21 mouse cellular contexts compared by ENCODE assay signal in genomic region chr14:54377166-54377565, GRCm38 (mm10). TPM values are rescaled to one million over a fixed set of nuclear protein-coding genes. Genes with fewer than 3 reads are reported as not detected.
DNase-seq lines count a peak whose midpoint lies in the region; ATAC-seq and TF ChIP-seq lines count a peak whose summit lies in the region.
"Had no signal": no experiment of that assay in that cellular context is flagged by ENCODE, and none has a peak within 500 bp of the region (broad histone marks: within the 10 kb centered on the region; RNA-seq: fewer than 3 reads in every experiment).

No protein-coding gene starts in this region.

- no peak overlapping the region for H3K4me3 ChIP-seq in lung, postnatal 0 days (ENCODE audit: low read depth, low read length)
- no peak overlapping the region for H3K4me3 ChIP-seq in heart, embryonic 12.5 days
- H3K4me3 ChIP-seq: embryonic facial prominence, embryonic 13.5 days; embryonic facial prominence, embryonic 15.5 days; erythroblast, embryonic 14.5 days; forebrain, embryonic 13.5 days; forebrain, embryonic 15.5 days had no signal

- no peaks in the 10 kb centered on the region for H3K27me3 ChIP-seq in lung, postnatal 0 days (replicated peaks; ENCODE audit: insufficient read depth, low read length)
- H3K27me3 ChIP-seq in heart, embryonic 12.5 days (replicated peaks): no peaks in the 10 kb centered on the region
- H3K27me3 ChIP-seq: embryonic facial prominence, embryonic 13.5 days; embryonic facial prominence, embryonic 15.5 days; forebrain, embryonic 13.5 days; forebrain, embryonic 15.5 days had no signal

- no peak overlapping the region for H3K4me2 ChIP-seq in lung, postnatal 0 days (replicated peaks; ENCODE audit: low read depth, low read length)
- H3K4me2 ChIP-seq in heart, embryonic 12.5 days: no peak overlapping the region
- H3K4me2 ChIP-seq: embryonic facial prominence, embryonic 13.5 days; embryonic facial prominence, embryonic 15.5 days; forebrain, embryonic 13.5 days; forebrain, embryonic 15.5 days had no signal

- ATAC-seq in lung, postnatal 0 days: no peak
- ATAC-seq in heart, embryonic 12.5 days (ENCODE audit: insufficient number of reproducible peaks, low FRiP score): no peak
- ATAC-seq: forebrain, embryonic 13.5 days; forebrain, embryonic 15.5 days; forebrain, postnatal 0 days had no signal

- no peaks in the 10 kb centered on the region for H3K36me3 ChIP-seq in lung, postnatal 0 days (ENCODE audit: insufficient read depth, low read length)
- H3K36me3 ChIP-seq in heart, embryonic 12.5 days: peaks cover 8% of the 10 kb centered on the region; the same call in 1 of the 2 replicates
- H3K36me3 ChIP-seq: embryonic facial prominence, embryonic 15.5 days; forebrain, embryonic 15.5 days had no signal

- no peak for TF ChIP-seq CTCF in lung, postnatal 0 days (IDR thresholded peaks at IDR 0.05)

- no peak overlapping the region for H3K27ac ChIP-seq in lung, postnatal 0 days (ENCODE audit: low read length)
- no peak overlapping the region for H3K27ac ChIP-seq in heart, embryonic 12.5 days (ENCODE audit: poor library complexity, severe bottlenecking)
- H3K27ac ChIP-seq: embryonic facial prominence, embryonic 13.5 days; embryonic facial prominence, embryonic 15.5 days; forebrain, embryonic 13.5 days; forebrain, embryonic 15.5 days had no signal

- 57% methylated on average over 6 of the region's 6 CpGs for WGBS in lung, postnatal 0 days
- WGBS in heart, embryonic 12.5 days: 60% methylated on average over 6 of the region's 6 CpGs

- peak; percentile 11 for DNase-seq in lung, postnatal 0 days (ENCODE audit: low spot score)
- no peak for DNase-seq in lung, postnatal 10 days
- DNase-seq in adipocyte (ENCODE audit: low spot score): peak; percentile 70
- DNase-seq in fat pad, adult 2 months (ENCODE audit: extremely low read depth, low read depth, low spot score): peak; percentile 81
- no peak for DNase-seq in frontal cortex, postnatal 36 days (ENCODE audit: low spot score in 2 of 2)
- DNase-seq: adrenal gland, adult 8-10 months; adrenal gland, postnatal 14 days; adrenal gland, postnatal 36 days; cerebellum, adult 11-12 months; cerebellum, adult 2 months; cerebellum, adult 9-10 months; cerebellum, postnatal 10 days; cerebellum, postnatal 25 days; embryo, embryonic 11 days; forebrain, postnatal 0 days had no signal

- no peak for TF ChIP-seq EP300 in lung, postnatal 0 days (IDR thresholded peaks at IDR 0.05)

- no peaks in the 10 kb centered on the region; the same call in 1 of the 2 replicates for H3K4me1 ChIP-seq in lung, postnatal 0 days (ENCODE audit: insufficient read depth, low read depth, low read length)
- H3K4me1 ChIP-seq in heart, embryonic 12.5 days (replicated peaks): no peaks in the 10 kb centered on the region
- H3K4me1 ChIP-seq: embryonic facial prominence, embryonic 13.5 days; embryonic facial prominence, embryonic 15.5 days; forebrain, embryonic 13.5 days; forebrain, embryonic 15.5 days had no signal

- no peak overlapping the region for H3K9ac ChIP-seq in lung, postnatal 0 days (replicated peaks; ENCODE audit: low read depth)
- no peak overlapping the region for H3K9ac ChIP-seq in heart, embryonic 12.5 days
- H3K9ac ChIP-seq: embryonic facial prominence, embryonic 13.5 days; embryonic facial prominence, embryonic 15.5 days; forebrain, embryonic 13.5 days; forebrain, embryonic 15.5 days; forebrain, postnatal 0 days had no signal

- no peaks in the 10 kb centered on the region for H3K9me3 ChIP-seq in lung, postnatal 0 days (ENCODE audit: low read length)
- no peaks in the 10 kb centered on the region for H3K9me3 ChIP-seq in heart, embryonic 12.5 days (replicated peaks)
- H3K9me3 ChIP-seq: embryonic facial prominence, embryonic 13.5 days; embryonic facial prominence, embryonic 15.5 days; forebrain, embryonic 13.5 days; forebrain, embryonic 15.5 days had no signal

RNA-seq across cellular contexts. Expression of gene Oxa1l, which starts 16.5 kb away (rescaled TPM):
- polyA plus RNA-seq in lung, postnatal 0 days (2015; fragmentation: Nextera tagmentation; extraction: Ambion mirVana): 31.5 and 35.0 TPM in 2 replicates
- polyA plus RNA-seq in heart, embryonic 12.5 days (2016; fragmentation: Nextera tagmentation; extraction: Ambion mirVana): 53.3 and 57.6 TPM in 2 replicates

RNA-seq across cellular contexts. Expression of gene Slc7a7, which starts 40.4 kb away (rescaled TPM):
- 20.7 and 24.3 TPM in 2 replicates for polyA plus RNA-seq in lung, postnatal 0 days (2015; fragmentation: Nextera tagmentation; extraction: Ambion mirVana)
- 8.0 and 8.3 TPM in 2 replicates for polyA plus RNA-seq in heart, embryonic 12.5 days (2016; fragmentation: Nextera tagmentation; extraction: Ambion mirVana)

RNA-seq across cellular contexts. Expression of gene Mrpl52, which starts 49.5 kb away (rescaled TPM):
- 251 and 266 TPM in 2 replicates for polyA plus RNA-seq in lung, postnatal 0 days (2015; fragmentation: Nextera tagmentation; extraction: Ambion mirVana)
- 284 and 290 TPM in 2 replicates for polyA plus RNA-seq in heart, embryonic 12.5 days (2016; fragmentation: Nextera tagmentation; extraction: Ambion mirVana)

RNA-seq across cellular contexts. Expression of gene Mmp14, which starts 54.2 kb away (rescaled TPM):
- 150 and 155 TPM in 2 replicates for polyA plus RNA-seq in lung, postnatal 0 days (2015; fragmentation: Nextera tagmentation; extraction: Ambion mirVana)
- 127 and 129 TPM in 2 replicates for polyA plus RNA-seq in heart, embryonic 12.5 days (2016; fragmentation: Nextera tagmentation; extraction: Ambion mirVana)

Comparison
In these comparisons a context has a peak if more than half of its experiments do, and no peak if none do; other contexts are left out.
1. DNase-seq: peak in lung, postnatal 0 days (single experiment), adipocyte (single experiment) and fat pad, adult 2 months (single experiment); none in lung, postnatal 10 days (single experiment) and frontal cortex, postnatal 36 days (0 of 2).